Mouse (Mus musculus): ENCODE results near the gene Myh1.
A peak's percentile ranks its signal among the peaks of the same experiment; 100 is the strongest.

The Myh1 gene

DNA sequence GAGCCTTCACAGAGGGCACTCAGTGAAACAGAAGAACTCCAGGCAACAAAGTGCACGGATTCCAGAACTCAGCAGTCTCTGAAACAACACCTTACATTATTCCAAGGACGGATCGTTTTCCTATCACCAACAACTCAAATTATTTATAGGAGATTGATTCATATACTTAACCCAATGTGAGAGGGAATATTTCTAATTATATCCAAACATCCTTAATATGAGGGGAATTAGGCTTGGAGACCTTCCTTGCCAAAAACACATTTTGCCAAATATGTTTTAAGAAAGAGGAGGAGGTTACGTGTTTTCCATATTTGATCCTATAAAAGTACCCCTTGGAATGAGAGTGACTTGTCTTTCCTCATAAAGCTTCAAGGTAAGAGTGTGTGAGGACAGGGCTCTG, at the start of gene Myh1:
Gene Myh1, plus strand, starts transcription at position 301 of the 400 bp plus-strand sequence.
- DNase-seq (ENCODE audit: low spot score), result no peak

- DNase-seq (ENCODE audit: low spot score), result no peak
Observed at GRCm38 (mm10) chr11:67150237-67150636, 49.6 kb upstream of the Myh1 start.

- DNase-seq (ENCODE audit: low spot score), result no peak
Observed at GRCm38 (mm10) chr11:67151159-67151558, 48.7 kb upstream of the Myh1 start.

DNA sequence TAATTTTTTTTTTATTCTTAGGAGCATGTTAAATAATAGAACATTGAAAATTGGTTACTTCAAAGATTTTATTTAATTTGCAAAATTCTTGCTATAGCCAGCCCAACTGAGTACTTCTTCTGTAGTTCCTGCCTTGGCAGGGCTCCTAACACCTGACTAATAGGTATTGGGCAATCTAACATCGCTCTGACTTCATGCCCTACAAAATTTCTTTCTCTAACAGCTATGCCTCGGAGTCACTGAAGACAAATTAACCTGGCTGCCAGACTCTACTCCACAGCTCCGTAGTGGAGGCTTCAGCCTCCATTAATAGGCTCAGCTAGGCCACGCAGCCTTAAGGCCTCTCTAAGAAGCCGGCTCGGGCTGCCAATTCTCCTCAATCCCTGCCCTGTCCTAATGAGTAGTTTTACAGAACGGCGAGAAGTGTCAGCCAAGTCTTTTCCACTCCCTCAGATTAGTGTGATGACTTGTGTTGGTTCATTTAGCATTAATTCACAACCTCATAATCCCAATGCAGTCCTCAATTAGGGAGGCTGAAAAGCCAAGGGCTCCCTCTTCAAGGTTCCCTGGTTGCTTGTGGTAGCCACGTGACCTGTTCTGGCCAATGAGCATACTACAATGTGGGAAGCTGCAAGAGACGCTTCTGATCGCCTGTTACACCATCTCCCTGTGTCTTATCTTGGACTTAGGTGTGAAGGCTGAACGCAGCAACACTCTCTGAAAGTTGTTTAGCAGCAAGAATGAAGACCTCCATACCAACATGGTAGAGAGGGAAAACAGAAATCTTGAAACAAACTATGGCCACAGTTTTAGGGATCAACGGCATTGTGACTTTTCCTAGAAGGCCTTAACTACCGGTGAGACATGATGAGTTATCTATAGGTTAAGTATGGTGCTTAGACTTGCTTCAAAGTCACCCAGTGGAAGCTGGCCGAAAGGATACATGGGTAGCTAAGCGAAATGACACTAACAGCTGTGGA, 47.9 kb upstream of the Myh1 start:
- DNase-seq (ENCODE audit: low spot score), result peak; percentile 20

- peak; percentile 5 for DNase-seq (ENCODE audit: low spot score)
Observed at GRCm38 (mm10) chr11:67153123-67153522, 46.7 kb upstream of the Myh1 start.

DNA sequence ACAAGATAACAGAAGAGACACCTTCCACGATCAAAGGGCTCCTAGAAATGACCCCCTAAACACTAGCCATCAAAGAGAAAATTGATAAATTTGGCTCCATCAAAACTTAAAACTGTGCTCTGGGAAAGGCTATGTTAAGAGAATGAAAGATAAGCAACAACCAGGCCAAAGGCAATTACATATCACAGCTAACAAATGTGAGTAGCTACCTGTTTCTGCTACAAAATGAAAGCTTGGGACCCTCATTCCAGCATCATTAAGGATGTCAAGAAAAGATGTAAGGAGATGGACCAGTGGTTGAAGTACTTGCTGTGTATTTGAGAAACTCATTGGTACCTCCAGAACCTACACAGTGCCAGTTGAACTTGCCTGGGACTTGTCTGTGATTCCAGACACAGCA, 46.0 kb upstream of the Myh1 start:
- DNase-seq (ENCODE audit: low spot score), result no peak

GRCm38 (mm10) chr11:67155650-67156049, 44.2 kb upstream of the Myh1 start:
- DNase-seq (ENCODE audit: low spot score), result no peak

DNA sequence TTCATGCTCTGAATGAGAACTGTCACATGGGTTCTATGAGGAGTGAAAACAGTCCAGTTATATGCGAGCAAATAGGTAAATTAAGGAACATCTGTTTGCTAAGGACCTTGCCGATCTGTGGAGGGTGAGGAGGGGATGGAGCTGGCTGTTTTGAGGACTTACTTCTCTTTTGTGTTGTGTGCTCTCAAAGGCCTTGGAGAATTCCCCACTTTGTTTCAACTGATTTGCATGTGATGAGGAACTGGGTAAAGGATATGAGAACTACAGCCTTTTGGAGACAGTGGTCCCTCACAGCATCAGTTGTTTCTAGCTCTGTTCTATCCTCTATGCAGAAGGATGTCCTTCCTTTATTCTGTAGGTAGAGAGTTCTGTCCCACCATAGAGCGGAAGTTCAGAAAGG, 39.7 kb upstream of the Myh1 start:
- no peak for DNase-seq (ENCODE audit: low spot score)

GRCm38 (mm10) chr11:67163701-67164100, 36.2 kb upstream of the Myh1 start:
- DNase-seq (ENCODE audit: low spot score), result no peak

GRCm38 (mm10) chr11:67164851-67165250, 35.0 kb upstream of the Myh1 start:
- no peak for DNase-seq (ENCODE audit: low spot score)

DNA sequence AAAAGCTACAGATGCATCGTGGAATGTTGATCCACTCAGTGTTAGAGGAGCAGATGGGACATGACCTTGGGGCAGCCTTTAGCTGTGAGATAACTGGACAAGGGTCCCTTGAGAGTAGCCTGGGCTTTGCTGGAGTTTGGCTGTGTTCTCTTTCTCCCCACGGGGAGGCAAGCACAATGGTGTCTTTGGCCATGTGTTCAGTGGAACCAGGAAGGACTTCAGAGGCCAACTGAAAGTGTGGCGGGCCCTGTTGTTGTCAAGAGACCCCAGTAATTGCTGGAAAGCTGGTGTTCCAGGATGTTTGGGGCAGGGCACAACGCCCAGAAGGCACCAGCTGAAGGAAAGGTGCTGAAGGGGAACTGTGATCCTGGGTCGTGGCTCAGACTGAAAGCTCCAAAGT, 30.6 kb upstream of the Myh1 start:
- DNase-seq (ENCODE audit: low spot score), result no peak

- no peak for DNase-seq (ENCODE audit: low spot score)
Observed at GRCm38 (mm10) chr11:67170727-67171126, 29.1 kb upstream of the Myh1 start, which contains the start of gene Myh2. Myh2 (plus strand) TSS chr11:67171027.

- DNase-seq (ENCODE audit: low spot score), result no peak
Observed at GRCm38 (mm10) chr11:67172439-67172838, 27.4 kb upstream of the Myh1 start.

- no peak for DNase-seq (ENCODE audit: low spot score)
Observed at GRCm38 (mm10) chr11:67176376-67176775, 23.5 kb upstream of the Myh1 start.

DNA sequence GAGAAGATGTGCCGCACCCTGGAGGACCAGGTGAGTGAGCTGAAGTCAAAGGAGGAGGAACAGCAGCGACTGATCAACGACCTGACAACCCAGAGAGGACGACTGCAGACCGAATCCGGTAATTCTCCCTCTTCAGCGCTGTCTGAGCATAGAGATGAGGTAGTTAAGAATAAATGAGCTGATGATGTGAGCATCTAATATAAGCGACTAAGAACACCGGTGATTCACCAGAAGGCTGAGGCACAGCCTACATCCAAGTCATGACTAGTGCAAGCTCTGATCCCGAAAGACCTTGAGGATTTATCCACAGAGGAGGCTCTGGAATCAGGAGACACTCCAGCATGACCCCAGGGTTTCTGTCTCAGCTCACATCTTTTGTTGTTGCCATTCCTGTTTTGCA, 9.5 kb upstream of the Myh1 start:
- no peak for DNase-seq (ENCODE audit: low spot score)

DNA sequence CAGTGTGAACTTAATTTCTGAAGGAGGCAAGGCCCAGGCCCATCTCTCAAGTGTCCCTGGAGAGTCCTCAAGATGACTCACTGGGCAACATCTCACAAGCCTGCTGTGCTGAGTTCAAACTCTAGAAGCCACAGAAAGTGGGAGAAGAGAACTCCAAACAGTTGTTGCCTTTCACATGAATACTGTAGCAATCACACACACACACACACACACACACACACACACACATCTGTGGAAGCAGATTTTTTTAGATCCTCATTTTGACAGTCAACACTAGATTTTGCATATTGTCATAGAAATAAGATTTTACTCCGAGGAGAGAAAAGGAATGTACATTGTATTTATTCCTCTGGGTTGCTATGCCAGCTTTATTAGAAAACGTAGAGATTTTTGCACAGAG, 9.0 kb upstream of the Myh1 start:
- DNase-seq (ENCODE audit: low spot score), result no peak

GRCm38 (mm10) chr11:67191496-67191895, 8.4 kb upstream of the Myh1 start:
- DNase-seq (ENCODE audit: low spot score), result no peak

DNA sequence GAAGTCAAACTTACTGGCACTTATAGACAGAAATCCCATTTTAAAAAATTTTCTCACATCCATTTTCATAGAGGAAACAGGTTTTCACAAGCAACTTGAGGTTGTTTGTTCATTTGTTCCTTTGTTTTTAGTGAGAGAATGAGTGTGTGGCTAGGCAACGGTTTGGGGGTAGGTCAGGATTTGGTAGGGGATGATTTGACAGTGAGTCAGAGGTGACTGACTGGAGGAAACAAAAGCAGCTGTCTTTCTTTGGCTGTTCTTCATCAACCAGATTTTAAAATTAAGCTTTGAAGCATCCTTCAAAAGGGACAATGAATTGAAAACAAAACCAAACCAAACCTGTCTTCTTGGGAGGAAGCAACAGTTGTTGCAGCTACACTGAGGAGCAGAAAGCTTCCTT, 531 bp upstream of the Myh1 start:
- no peak for DNase-seq (ENCODE audit: low spot score)

GRCm38 (mm10) chr11:67204766-67205165, 4.9 kb downstream of the Myh1 start:
- no peak for DNase-seq (ENCODE audit: low spot score)

DNA sequence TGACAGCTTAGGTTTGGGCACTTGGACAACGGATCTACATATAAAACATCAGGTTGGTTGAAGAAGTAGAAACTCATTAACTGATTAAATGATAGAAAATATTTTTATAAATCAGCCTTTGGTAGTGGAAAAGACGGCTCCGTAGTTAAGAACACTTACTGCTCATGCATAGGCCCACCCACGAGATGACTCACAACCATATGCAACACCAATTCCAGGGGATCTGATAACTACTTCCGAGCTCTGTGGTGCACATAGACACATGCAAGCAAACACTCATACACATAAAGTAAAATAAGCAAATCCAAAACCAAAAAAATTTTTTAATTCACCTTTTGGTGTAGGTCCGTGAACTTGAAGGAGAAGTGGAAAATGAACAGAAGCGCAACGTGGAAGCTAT, 22.0 kb downstream of the Myh1 start:
- DNase-seq (ENCODE audit: low spot score), result no peak

DNA sequence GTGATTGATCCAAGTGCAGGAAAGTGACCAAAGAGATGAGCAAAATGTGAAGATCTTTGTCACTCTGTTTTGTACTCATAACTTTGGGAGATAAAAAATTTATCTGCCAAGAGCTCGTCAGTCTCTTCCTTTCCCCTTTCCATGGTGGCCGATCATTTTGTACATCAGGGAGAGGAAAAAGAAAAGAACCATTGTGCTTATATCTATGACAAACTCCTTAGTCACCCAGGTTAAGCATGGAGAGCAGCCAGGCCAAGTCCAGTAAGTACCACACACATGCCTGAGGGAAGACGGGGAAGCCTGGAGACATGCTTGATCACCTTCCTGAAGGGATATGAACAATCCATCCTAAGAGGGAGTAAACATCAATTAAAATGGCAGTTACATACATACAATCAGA, 24.6 kb downstream of the Myh1 start:
- DNase-seq (ENCODE audit: low spot score), result no peak

- no peak for DNase-seq (ENCODE audit: low spot score)
Observed at GRCm38 (mm10) chr11:67228731-67229130, 28.9 kb downstream of the Myh1 start.

GRCm38 (mm10) chr11:67229166-67229565, 29.3 kb downstream of the Myh1 start:
- peak; percentile 42 for DNase-seq (ENCODE audit: low spot score)

DNA sequence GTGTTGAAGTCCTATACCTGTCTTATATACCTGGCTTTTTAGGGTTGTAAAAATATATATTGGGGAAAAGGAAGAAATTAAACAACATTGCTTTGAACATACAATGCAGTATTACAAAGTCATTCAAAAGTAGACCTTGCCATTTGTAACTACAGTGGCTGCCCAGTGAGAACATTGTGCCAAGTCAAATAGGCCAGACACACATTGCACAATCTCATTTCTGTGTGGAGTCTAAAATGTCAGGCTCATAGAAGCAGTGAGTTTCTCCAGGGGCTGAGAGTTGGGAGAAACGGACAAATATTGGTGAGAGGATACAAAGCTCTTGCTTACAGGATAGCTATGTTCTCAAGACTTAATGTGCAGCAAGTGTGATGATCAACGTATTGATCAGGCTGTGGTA, 30.1 kb downstream of the Myh1 start:
- no peak for DNase-seq (ENCODE audit: low spot score)
